Mouse (Mus musculus) thymus, adult 2 months (tissue): ENCODE results near the gene Tex47. TPM values are rescaled to one million over a fixed set of nuclear protein-coding genes. Genes with fewer than 3 reads are reported as not detected.

Experiments used
- DNase-seq: peaks from one replicate; pipeline ENCODE4 v3.0.0; 2021
- H3K27ac ChIP-seq: fragments of 200-500 bp; 2 replicates; pipeline ENCODE4 v1.5.1; 2012; ENCODE audit warnings: low read length, control low read depth; ENCODE audit not compliant: control insufficient read depth, insufficient read depth
- H3K27me3 ChIP-seq: fragments of 200-500 bp; 2 replicates; pipeline ENCODE4 v1.6.1; 2012; ENCODE audit warnings: mild to moderate bottlenecking, low read length, moderate library complexity, mixed read lengths; ENCODE audit not compliant: control insufficient read depth, insufficient read depth
- H3K36me3 ChIP-seq: fragments of 200-500 bp; 2 replicates; pipeline ENCODE4 v1.6.1; 2012; ENCODE audit warnings: mild to moderate bottlenecking, low read length, moderate library complexity; ENCODE audit not compliant: control insufficient read depth, insufficient read depth
- H3K4me1 ChIP-seq: fragments of 200-500 bp; replicated peaks from 2 replicates; pipeline ENCODE4 v1.6.1; 2012; ENCODE audit warnings: low read length; ENCODE audit not compliant: control insufficient read depth, insufficient read depth
- H3K4me3 ChIP-seq: fragments of 200-500 bp; 2 replicates; pipeline ENCODE4 v1.5.1; 2012; ENCODE audit warnings: mild to moderate bottlenecking, low read length, control low read depth, moderate library complexity; ENCODE audit not compliant: control insufficient read depth, insufficient read depth
- CTCF ChIP-seq: fragments of 200-500 bp; IDR thresholded peaks from 2 replicates; pipeline ENCODE4 v1.5.1; 2012; ENCODE audit warnings: mild to moderate bottlenecking, control low read depth, low read length, moderate library complexity, borderline replicate concordance; ENCODE audit not compliant: control insufficient read depth, poor library complexity, insufficient read depth; ENCODE audit errors: extremely low read depth
- POLR2A ChIP-seq: fragments of 200-500 bp; IDR thresholded peaks from 2 replicates; pipeline ENCODE4 v1.6.1; 2012; ENCODE audit warnings: mild to moderate bottlenecking, low read length, control low read depth, moderate library complexity; ENCODE audit not compliant: control insufficient read depth, poor library complexity, insufficient read depth; ENCODE audit errors: extremely low read depth
- WGBS: fragments of 180-500 bp; shearing (Covaris S2); methylation state at CpG from one replicate; pipeline ENCODE4 v1.1.7; 2018; 5-methylcytosine and 5-hydroxymethylcytosine counted together
- polyA plus RNA-seq: library from polyadenylated mRNA; depleted of rRNA; stranded (reverse); fragments of >200 nt; gene quantifications from 2 replicates; pipeline ENCODE4 v1.2.3, GENCODE M21; 2012; rRNA removed

Tex47 gene
- polyA plus RNA-seq = not detected in 2 replicates

DNA sequence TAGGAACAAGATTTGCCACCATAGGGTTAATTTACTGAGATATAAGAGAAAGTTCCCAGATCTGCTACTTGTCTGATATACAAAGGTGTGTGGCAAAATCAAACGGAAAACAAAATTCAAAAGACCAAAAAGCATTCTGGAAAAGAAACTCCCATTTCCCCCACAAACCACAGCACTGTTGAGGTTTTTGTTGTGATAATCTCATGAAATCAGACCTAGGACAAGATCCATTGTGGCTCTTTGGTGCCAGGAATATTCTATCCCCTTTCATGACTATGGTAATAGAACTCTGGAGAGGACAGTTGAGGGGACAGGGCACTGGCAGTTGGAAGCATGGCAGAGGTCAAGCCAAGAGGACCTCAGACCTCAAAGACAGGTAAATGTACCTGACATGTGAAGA lies at the start of gene Tex47:
Tex47 (plus strand) TSS at position 301 of the 400 bp plus-strand sequence.
- H3K4me3 ChIP-seq = no peak within 1 kb of the TSS
- H3K27ac ChIP-seq = no peak within 1 kb of the TSS
- no peak for DNase-seq
- TF ChIP-seq CTCF (no peak), POLR2A (no peak)
- 85% methylated on average over 1 of the region's 1 CpGs for WGBS
- no peaks in the 10 kb centered on the region for H3K36me3 ChIP-seq
- no peaks in the 10 kb centered on the region for H3K27me3 ChIP-seq
- H3K4me1 ChIP-seq = no peaks in the 10 kb centered on the region

DNA sequence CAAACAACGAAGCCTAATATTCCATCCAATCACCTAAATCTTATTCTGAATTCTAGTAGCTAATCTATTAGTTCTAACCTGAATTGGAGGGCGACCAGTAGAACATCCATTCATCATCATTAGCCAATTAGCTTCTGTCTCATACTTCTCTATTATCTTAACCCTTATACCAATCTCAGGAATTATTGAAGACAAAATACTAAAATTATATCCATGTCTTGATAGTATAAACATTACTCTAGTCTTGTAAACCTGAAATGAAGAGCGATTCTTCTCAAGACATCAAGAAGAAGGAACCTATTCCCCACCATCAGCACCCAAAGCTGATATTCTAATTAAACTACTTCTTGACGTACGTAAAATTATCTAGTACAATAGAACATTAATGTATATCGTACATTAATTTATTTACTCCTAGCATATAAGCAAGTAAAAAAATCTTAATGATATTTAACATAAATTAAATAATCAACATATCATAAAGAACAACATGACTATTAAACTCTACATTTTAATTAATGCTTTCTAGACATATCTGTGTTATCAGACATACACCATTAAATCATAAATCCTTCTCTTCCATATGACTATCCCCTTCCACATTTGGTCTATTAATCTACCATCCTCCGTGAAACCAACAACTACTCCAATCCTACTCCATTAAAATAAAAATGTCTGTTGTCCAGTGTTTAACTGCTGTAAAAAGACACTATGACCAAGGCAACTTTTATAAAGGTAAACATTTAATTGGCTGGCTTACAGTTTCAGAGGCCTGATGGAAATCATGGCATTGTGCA lies 27.1 kb upstream of the Tex47 start:
- Histone ChIP-seq H3K36me3 (no peaks in the 10 kb centered on the region), H3K4me1 (no peaks in the 10 kb centered on the region), H3K4me3 (no peak overlapping the region), H3K27me3 (no peaks in the 10 kb centered on the region), H3K27ac (no peak overlapping the region)
- 91% methylated on average over 7 of the region's 7 CpGs for WGBS
- no peak for DNase-seq
- TF ChIP-seq CTCF (no peak), POLR2A (no peak)

- 94% methylated on average over 1 of the region's 1 CpGs for WGBS
Measured at GRCm38 (mm10) chr5:7284336-7284735, 19.6 kb upstream of the Tex47 start.

GRCm38 (mm10) chr5:7302969-7303368 lies 950 bp upstream of the Tex47 start:
- no peaks in the 10 kb centered on the region for H3K4me1 ChIP-seq
- WGBS = 89% methylated on average over 1 of the region's 1 CpGs
- H3K36me3 ChIP-seq = no peaks in the 10 kb centered on the region
- no peak for TF ChIP-seq CTCF
- TF ChIP-seq POLR2A = no peak
- H3K27ac ChIP-seq = no peak overlapping the region
- no peak overlapping the region for H3K4me3 ChIP-seq
- no peak for DNase-seq
- no peaks in the 10 kb centered on the region for H3K27me3 ChIP-seq

More at GRCm38 (mm10) chr5:7284336-7284735, 19.6 kb upstream of the Tex47 start:
- H3K4me3 ChIP-seq = no peak overlapping the region
- H3K36me3 ChIP-seq = no peaks in the 10 kb centered on the region
- no peak for DNase-seq
- TF ChIP-seq CTCF (no peak), POLR2A (no peak)
- no peaks in the 10 kb centered on the region for H3K4me1 ChIP-seq
- H3K27me3 ChIP-seq = no peaks in the 10 kb centered on the region
- no peak overlapping the region for H3K27ac ChIP-seq

DNA sequence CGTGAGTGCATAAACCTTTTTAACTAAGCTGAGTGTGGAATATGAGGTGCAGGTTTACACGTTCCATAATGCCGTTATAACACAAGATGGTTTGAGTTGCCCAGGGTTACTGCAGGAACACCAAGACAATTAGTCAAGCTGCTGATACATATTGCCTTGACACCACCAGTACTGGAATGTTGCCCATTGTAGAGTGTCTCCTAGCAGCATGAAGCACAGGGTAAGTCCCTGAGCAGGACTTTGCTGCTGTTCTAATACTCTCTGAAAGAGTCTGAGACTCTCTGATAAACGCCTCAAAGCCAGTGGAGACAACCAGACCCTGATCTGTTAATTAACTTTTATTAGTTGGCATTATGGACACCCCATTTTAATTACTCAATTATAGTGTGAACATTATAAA lies 21.7 kb downstream of the Tex47 start:
- no peak overlapping the region for H3K4me3 ChIP-seq
- DNase-seq = no peak
- 91% methylated on average over 4 of the region's 4 CpGs for WGBS
- TF ChIP-seq CTCF (no peak), POLR2A (no peak)
- no peak overlapping the region for H3K27ac ChIP-seq
- H3K4me1 ChIP-seq = no peaks in the 10 kb centered on the region
- no peaks in the 10 kb centered on the region for H3K27me3 ChIP-seq
- H3K36me3 ChIP-seq = no peaks in the 10 kb centered on the region

GRCm38 (mm10) chr5:7344145-7345010 lies 40.5 kb downstream of the Tex47 start, which contains the start of gene Zfp804b:
Gene Zfp804b (minus strand): TSS chr5:7344756.
- Histone ChIP-seq H3K36me3 (no peaks in the 10 kb centered on the region), H3K27ac (no peak within 1 kb of the TSS), H3K27me3 (no peaks in the 10 kb centered on the region; the same call in 1 of the 2 replicates), H3K4me1 (no peaks in the 10 kb centered on the region), H3K4me3 (no peak within 1 kb of the TSS)
- TF ChIP-seq POLR2A = no peak
- no peak for TF ChIP-seq CTCF
- WGBS = 4% methylated on average over 50 of the region's 50 CpGs
- DNase-seq = no peak
